Mouse (Mus musculus) bone marrow macrophage, adult 2 months (primary cell): ENCODE data around the gene Slc2a3.

ENCODE experiments used
- CTCF ChIP-seq: IDR thresholded peaks from 2 replicates; pipeline ENCODE4 v1.5.1; 2012; ENCODE audit warnings: low read depth, mild to moderate bottlenecking, low read length, moderate library complexity
- POLR2A ChIP-seq: IDR thresholded peaks from 2 replicates; pipeline ENCODE4 v1.6.1; 2012; ENCODE audit warnings: mild to moderate bottlenecking, low read depth, low read length, borderline replicate concordance

DNA sequence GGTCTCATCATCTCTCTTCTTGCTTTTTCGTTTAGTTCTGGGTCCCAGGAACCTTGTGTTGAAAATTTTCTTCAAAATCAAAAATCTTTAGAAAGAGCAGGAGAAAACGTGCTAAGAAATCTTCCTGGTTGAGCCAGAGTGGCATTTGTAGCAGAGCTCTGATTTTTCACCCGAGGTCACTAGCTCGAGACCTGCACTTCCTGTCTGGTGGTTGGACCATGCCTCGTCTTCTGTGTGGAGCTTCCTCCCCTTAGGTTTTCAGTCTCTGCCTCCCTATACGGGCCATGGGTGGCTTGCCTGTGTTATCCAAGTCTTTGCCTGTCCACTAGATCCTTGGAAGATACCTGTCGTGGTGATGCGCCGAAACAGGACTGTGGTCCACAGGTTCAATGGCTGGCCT lies 20.4 kb upstream of the Slc2a3 start:
- no peak for TF ChIP-seq CTCF
- no peak for TF ChIP-seq POLR2A
